Mouse (Mus musculus) B cell, adult 2 months (primary cell): ENCODE results near the gene Dazap1.

Experiments
- DNase-seq, 2 experiments: peaks; one replicate each; pipeline ENCODE4 v3.0.0; 2022

The Dazap1 gene

GRCm38 (mm10) chr10:80273847-80274246 is 12.6 kb downstream of the Dazap1 start:
- DNase-seq = no peak

- DNase-seq = no peak
These were observed 15.0 kb downstream of the Dazap1 start for GRCm38 (mm10) chr10:80276238-80276637.

- DNase-seq = no peak
These were observed 17.1 kb downstream of the Dazap1 start for GRCm38 (mm10) chr10:80278390-80278789.

GRCm38 (mm10) chr10:80279273-80279672 is 18.0 kb downstream of the Dazap1 start:
- DNase-seq = no peak

GRCm38 (mm10) chr10:80281304-80281703 is 20.0 kb downstream of the Dazap1 start:
- no peak for DNase-seq

GRCm38 (mm10) chr10:80281921-80282371 is 20.7 kb downstream of the Dazap1 start:
- no peak for DNase-seq

GRCm38 (mm10) chr10:80282481-80283441 is 21.5 kb downstream of the Dazap1 start:
- no peak for DNase-seq

- DNase-seq = no peak
These were observed 24.2 kb downstream of the Dazap1 start for GRCm38 (mm10) chr10:80285222-80286070.

- DNase-seq = no peak
These were observed 26.8 kb downstream of the Dazap1 start for GRCm38 (mm10) chr10:80288097-80288496.

GRCm38 (mm10) chr10:80288657-80289056 is 27.4 kb downstream of the Dazap1 start:
- no peak for DNase-seq

- DNase-seq = peak; percentile 95 to 96
These were observed 31.2 kb downstream of the Dazap1 start, which contains the start of gene Rps15 for GRCm38 (mm10) chr10:80292251-80293146. Gene Rps15 (plus strand): TSS chr10:80292453.

GRCm38 (mm10) chr10:80293325-80293724 is 32.0 kb downstream of the Dazap1 start:
- peak in 1 of 2 experiments; percentile 27 for DNase-seq

GRCm38 (mm10) chr10:80294311-80294710 is 33.0 kb downstream of the Dazap1 start:
- DNase-seq = no peak

- no peak for DNase-seq
These were observed 33.6 kb downstream of the Dazap1 start for GRCm38 (mm10) chr10:80294788-80295303.

GRCm38 (mm10) chr10:80295618-80296425 is 34.5 kb downstream of the Dazap1 start, which contains the start of gene Apc2:
Gene Apc2 (plus strand): TSS chr10:80295977.
- peak; percentile 80 for DNase-seq

- DNase-seq = no peak
These were observed 35.5 kb downstream of the Dazap1 start for GRCm38 (mm10) chr10:80296824-80297223.

- no peak for DNase-seq
These were observed 36.3 kb downstream of the Dazap1 start for GRCm38 (mm10) chr10:80297526-80298133.

- DNase-seq = no peak
These were observed 37.4 kb downstream of the Dazap1 start for GRCm38 (mm10) chr10:80298571-80299281.

- no peak for DNase-seq
These were observed 38.0 kb downstream of the Dazap1 start for GRCm38 (mm10) chr10:80299301-80299700.

- DNase-seq = no peak
These were observed 38.5 kb downstream of the Dazap1 start for GRCm38 (mm10) chr10:80299824-80300223.
